Mouse (Mus musculus): ENCODE results near the gene Kpna3.

DNA sequence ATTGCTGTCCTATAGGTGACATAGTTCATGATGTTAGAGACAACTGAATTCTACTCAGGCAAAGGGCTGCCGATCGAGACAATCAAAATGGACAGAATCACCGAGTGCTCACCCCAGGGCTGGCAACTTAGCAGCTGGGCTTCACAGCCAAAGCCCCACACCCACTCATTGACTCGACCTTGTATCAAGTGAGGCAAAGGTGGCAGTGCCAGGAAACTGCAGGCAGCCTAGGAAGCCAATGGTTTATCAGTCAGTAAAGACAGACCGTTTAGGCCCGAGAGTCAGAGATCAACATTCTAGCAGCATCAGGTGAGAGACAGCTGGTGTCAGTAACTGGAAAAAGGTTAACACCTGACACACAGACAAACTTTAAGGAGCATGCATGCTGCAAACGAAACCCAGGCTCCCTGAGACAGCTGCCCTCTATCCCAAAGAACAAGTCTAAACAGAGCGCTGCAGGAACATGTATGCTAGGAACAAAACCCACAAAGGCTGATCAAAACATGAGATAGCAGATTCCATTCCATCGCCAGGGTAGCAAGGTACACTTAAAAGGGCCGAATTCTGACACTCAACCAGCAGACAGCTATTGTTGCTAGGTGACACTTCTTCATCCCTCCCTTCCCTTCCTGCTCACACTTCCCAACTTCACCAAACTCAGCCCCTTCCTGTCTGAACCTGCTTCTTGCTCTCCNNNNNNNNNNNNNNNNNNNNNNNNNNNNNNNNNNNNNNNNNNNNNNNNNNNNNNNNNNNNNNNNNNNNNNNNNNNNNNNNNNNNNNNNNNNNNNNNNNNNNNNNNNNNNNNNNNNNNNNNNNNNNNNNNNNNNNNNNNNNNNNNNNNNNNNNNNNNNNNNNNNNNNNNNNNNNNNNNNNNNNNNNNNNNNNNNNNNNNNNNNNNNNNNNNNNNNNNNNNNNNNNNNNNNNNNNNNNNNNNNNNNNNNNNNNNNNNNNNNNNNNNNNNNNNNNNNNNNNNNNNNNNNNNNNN, 85.1 kb downstream of the Kpna3 start:
- no peak for TF ChIP-seq POLR2A (IDR thresholded peaks at IDR 0.05; ENCODE audit: borderline replicate concordance, extremely low read depth, insufficient read depth, insufficient read length, poor library complexity, severe bottlenecking)
- no peak for TF ChIP-seq CTCF (IDR thresholded peaks at IDR 0.05; ENCODE audit: borderline replicate concordance, extremely low read depth, insufficient read depth, insufficient read length)

All from brain, embryonic 14.5 days (tissue).